Mouse (Mus musculus): Measurements from ENCODE around the gene Hoxa6.

DNA sequence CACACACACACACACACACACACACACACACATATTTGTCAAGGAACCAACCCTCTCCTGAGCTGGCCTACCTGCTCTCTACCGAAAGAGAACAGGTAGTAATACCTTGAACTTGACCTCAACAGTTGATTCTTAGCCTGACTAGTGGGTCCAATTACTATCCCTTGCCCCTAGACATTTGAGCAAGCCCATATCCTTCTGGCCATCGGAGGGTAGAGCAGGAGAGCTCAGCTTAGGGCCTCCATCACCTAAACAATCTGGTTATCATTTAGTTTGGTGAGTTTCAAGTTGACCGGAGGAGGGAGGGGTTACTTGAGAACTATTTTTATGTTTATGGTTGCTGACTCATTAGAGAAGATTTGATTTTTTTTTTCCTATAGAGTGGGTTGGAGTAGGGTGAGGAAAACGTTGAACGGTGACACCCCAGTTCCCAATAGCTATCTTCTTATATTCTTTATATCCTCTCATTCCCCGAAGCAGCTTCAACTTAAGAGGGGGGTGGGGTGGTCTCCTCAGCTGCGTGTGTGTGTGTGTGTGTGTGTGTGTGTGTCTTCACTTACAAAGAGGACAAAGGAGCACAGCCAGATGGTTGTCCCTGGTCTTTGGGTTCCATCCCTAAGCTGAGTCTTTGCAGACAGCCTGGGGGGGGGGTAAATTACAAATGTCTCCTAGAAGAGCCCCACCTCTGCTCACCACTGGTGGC is 42.8 kb upstream of the Hoxa6 start:
- TF ChIP-seq CTCF (IDR thresholded peaks at IDR 0.05; ENCODE audit: extremely low read depth, insufficient read depth, insufficient read length, insufficient replicate concordance), result no peak
- no peak for TF ChIP-seq POLR2A (IDR thresholded peaks at IDR 0.05; ENCODE audit: low read depth, low read length)

All from spleen, adult 2 months (tissue).